8 mouse cellular contexts compared by ENCODE assay signal in genomic region chr11:6471493-6471892, GRCm38 (mm10). TPM values are rescaled to one million over a fixed set of nuclear protein-coding genes. Genes with fewer than 3 reads are reported as not detected.
DNase-seq lines count a peak whose midpoint lies in the region; ATAC-seq lines count a peak whose summit lies in the region.
"Had no signal": no experiment of that assay in that cellular context is flagged by ENCODE, and none has a peak within 500 bp of the region (broad histone marks: within the 10 kb centered on the region; RNA-seq: fewer than 3 reads in every experiment).

No protein-coding gene starts in this region.

- no peaks in the 10 kb centered on the region for H3K9me3 ChIP-seq in lung, embryonic 16.5 days (ENCODE audit: control insufficient read depth, low read length)
- H3K9me3 ChIP-seq in forebrain, embryonic 12.5 days = no peaks in the 10 kb centered on the region
- H3K9me3 ChIP-seq in limb, embryonic 13.5 days = no peaks in the 10 kb centered on the region
- no peaks in the 10 kb centered on the region for H3K9me3 ChIP-seq in stomach, embryonic 14.5 days (ENCODE audit: control insufficient read depth, low read depth, low read length)

- DNase-seq in lung, postnatal 36 days = no peak
- DNase-seq in urinary bladder, postnatal 10 days (ENCODE audit: low spot score) = no peak
- no peak for DNase-seq in spleen, postnatal 14 days (ENCODE audit: low spot score in 2 of 2)
- DNase-seq: adrenal gland, adult 8-10 months had no signal

- H3K4me2 ChIP-seq in lung, embryonic 16.5 days (ENCODE audit: low read depth, low read length) = peak overlapping the region; percentile 78
- peak overlapping the region; percentile 86 for H3K4me2 ChIP-seq in forebrain, embryonic 12.5 days
- H3K4me2 ChIP-seq in limb, embryonic 13.5 days (replicated peaks) = peak overlapping the region; percentile 71
- peak overlapping the region; percentile 77 for H3K4me2 ChIP-seq in stomach, embryonic 14.5 days (replicated peaks; ENCODE audit: low read depth, low read length)

- H3K36me3 ChIP-seq in lung, embryonic 16.5 days (ENCODE audit: control insufficient read depth, insufficient read depth, low read length) = peaks cover under 1% of the 10 kb centered on the region
- H3K36me3 ChIP-seq in forebrain, embryonic 12.5 days (replicated peaks) = peaks cover 23% of the 10 kb centered on the region
- peaks cover 22% of the 10 kb centered on the region for H3K36me3 ChIP-seq in limb, embryonic 13.5 days
- H3K36me3 ChIP-seq in stomach, embryonic 14.5 days (ENCODE audit: control insufficient read depth, insufficient read depth, low read length) = peaks cover 7% of the 10 kb centered on the region; the same call in 1 of the 2 replicates

- peak overlapping the region; percentile 92 for H3K27ac ChIP-seq in lung, embryonic 16.5 days (ENCODE audit: low read length)
- peak overlapping the region; percentile 63; the same call in 1 of the 2 replicates for H3K27ac ChIP-seq in forebrain, embryonic 12.5 days
- H3K27ac ChIP-seq in limb, embryonic 13.5 days = 0 out of 2 replicates have a peak overlapping the region, but pooled peaks have one; percentile 48
- H3K27ac ChIP-seq in stomach, embryonic 14.5 days (ENCODE audit: low read length) = peak overlapping the region; percentile 69

- peak overlapping the region; percentile 48 for H3K4me3 ChIP-seq in lung, embryonic 16.5 days (ENCODE audit: low read length)
- peak overlapping the region; percentile 38 for H3K4me3 ChIP-seq in forebrain, embryonic 12.5 days (replicated peaks)
- H3K4me3 ChIP-seq in limb, embryonic 13.5 days = peak overlapping the region; percentile 40
- peak overlapping the region; percentile 96 for H3K4me3 ChIP-seq in stomach, embryonic 14.5 days (ENCODE audit: low read depth, low read length)

- H3K9ac ChIP-seq in lung, embryonic 16.5 days (ENCODE audit: low read length) = peak overlapping the region; percentile 57
- H3K9ac ChIP-seq in forebrain, embryonic 12.5 days = peak overlapping the region; percentile 49
- H3K9ac ChIP-seq in limb, embryonic 13.5 days = peak overlapping the region; percentile 62
- 0 out of 2 replicates have a peak overlapping the region, but pooled peaks have one; percentile 28 for H3K9ac ChIP-seq in stomach, embryonic 14.5 days (replicated peaks; ENCODE audit: low read depth, low read length)

- ATAC-seq in lung, embryonic 16.5 days (ENCODE audit: low read depth) = no peak
- no peak for ATAC-seq in forebrain, embryonic 12.5 days (ENCODE audit: low FRiP score)
- ATAC-seq in limb, embryonic 13.5 days (ENCODE audit: low FRiP score, low read depth) = no peak
- no peak for ATAC-seq in stomach, embryonic 14.5 days (ENCODE audit: insufficient number of reproducible peaks, insufficient read depth, low FRiP score, low read depth)

- peaks cover 37% of the 10 kb centered on the region for H3K4me1 ChIP-seq in lung, embryonic 16.5 days (replicated peaks; ENCODE audit: control insufficient read depth, insufficient read depth, low read length)
- H3K4me1 ChIP-seq in forebrain, embryonic 12.5 days = peaks cover 48% of the 10 kb centered on the region
- H3K4me1 ChIP-seq in limb, embryonic 13.5 days = peaks cover 52% of the 10 kb centered on the region
- H3K4me1 ChIP-seq in stomach, embryonic 14.5 days (ENCODE audit: control insufficient read depth, insufficient read depth, low read length) = peaks cover 30% of the 10 kb centered on the region

- no peaks in the 10 kb centered on the region for H3K27me3 ChIP-seq in lung, embryonic 16.5 days (ENCODE audit: control insufficient read depth, insufficient read depth, low read depth, low read length)
- no peaks in the 10 kb centered on the region for H3K27me3 ChIP-seq in forebrain, embryonic 12.5 days
- H3K27me3 ChIP-seq in limb, embryonic 13.5 days = no peaks in the 10 kb centered on the region
- H3K27me3 ChIP-seq in stomach, embryonic 14.5 days (ENCODE audit: control insufficient read depth, insufficient read depth, low read length) = no peaks in the 10 kb centered on the region

- 2% methylated on average over 1 of the region's 1 CpGs for WGBS in lung, embryonic 16.5 days
- WGBS in forebrain, embryonic 12.5 days = 40% methylated on average over 1 of the region's 1 CpGs
- 4% methylated on average over 1 of the region's 1 CpGs for WGBS in limb, embryonic 13.5 days
- 4% methylated on average over 1 of the region's 1 CpGs for WGBS in stomach, embryonic 14.5 days

RNA-seq across cellular contexts. Expression of gene Purb, which starts 4.2 kb away (rescaled TPM):
- polyA plus RNA-seq in lung, embryonic 16.5 days (2015; fragmentation: Nextera tagmentation; extraction: Ambion mirVana) = 31.2 and 32.6 TPM in 2 replicates
- polyA plus RNA-seq in forebrain, embryonic 12.5 days (2016; fragmentation: Nextera tagmentation; extraction: Ambion mirVana) = 15.9 and 17.9 TPM in 2 replicates
- polyA plus RNA-seq in limb, embryonic 13.5 days (2015; fragmentation: Nextera tagmentation; extraction: Ambion mirVana) = 30.5 and 32.1 TPM in 2 replicates
- polyA plus RNA-seq in stomach, embryonic 14.5 days (2014; fragmentation: Nextera tagmentation; extraction: Ambion mirVana) = 34.6 and 35.5 TPM in 2 replicates

RNA-seq across cellular contexts. Expression of gene H2afv, which starts 27.2 kb away (rescaled TPM):
- polyA plus RNA-seq in lung, embryonic 16.5 days (2015; fragmentation: Nextera tagmentation; extraction: Ambion mirVana) = 581 and 621 TPM in 2 replicates
- polyA plus RNA-seq in forebrain, embryonic 12.5 days (2016; fragmentation: Nextera tagmentation; extraction: Ambion mirVana) = 853 and 916 TPM in 2 replicates
- polyA plus RNA-seq in limb, embryonic 13.5 days (2015; fragmentation: Nextera tagmentation; extraction: Ambion mirVana) = 657 and 704 TPM in 2 replicates
- 524 and 623 TPM in 2 replicates for polyA plus RNA-seq in stomach, embryonic 14.5 days (2014; fragmentation: Nextera tagmentation; extraction: Ambion mirVana)

RNA-seq across cellular contexts. Expression of gene Myo1g, which starts 49.3 kb away (rescaled TPM):
- 3.8 and 5.0 TPM in 2 replicates for polyA plus RNA-seq in lung, embryonic 16.5 days (2015; fragmentation: Nextera tagmentation; extraction: Ambion mirVana)
- 0.31 and 0.63 TPM in 2 replicates for polyA plus RNA-seq in forebrain, embryonic 12.5 days (2016; fragmentation: Nextera tagmentation; extraction: Ambion mirVana)
- polyA plus RNA-seq in limb, embryonic 13.5 days (2015; fragmentation: Nextera tagmentation; extraction: Ambion mirVana) = 1.5 and 2.1 TPM in 2 replicates
- 1.1 and 1.3 TPM in 2 replicates for polyA plus RNA-seq in stomach, embryonic 14.5 days (2014; fragmentation: Nextera tagmentation; extraction: Ambion mirVana)

RNA-seq across cellular contexts. Expression of gene Ppia, which starts 56.2 kb away (rescaled TPM):
- polyA plus RNA-seq in lung, embryonic 16.5 days (2015; fragmentation: Nextera tagmentation; extraction: Ambion mirVana) = 5,388 and 5,620 TPM in 2 replicates
- 4,594 and 4,665 TPM in 2 replicates for polyA plus RNA-seq in forebrain, embryonic 12.5 days (2016; fragmentation: Nextera tagmentation; extraction: Ambion mirVana)
- polyA plus RNA-seq in limb, embryonic 13.5 days (2015; fragmentation: Nextera tagmentation; extraction: Ambion mirVana) = 4,950 and 5,155 TPM in 2 replicates
- polyA plus RNA-seq in stomach, embryonic 14.5 days (2014; fragmentation: Nextera tagmentation; extraction: Ambion mirVana) = 5,529 and 5,614 TPM in 2 replicates

Comparison
In these comparisons a context has a peak if more than half of its experiments do, and no peak if none do; other contexts are left out.
1. H3K4me3 ChIP-seq: peak in every context shown above with its lines; median percentile 96 in stomach, embryonic 14.5 days; 48 in lung, embryonic 16.5 days; 40 in limb, embryonic 13.5 days; 38 in forebrain, embryonic 12.5 days.